Mouse (Mus musculus): ENCODE measurements around the gene Mpp3.

DNA sequence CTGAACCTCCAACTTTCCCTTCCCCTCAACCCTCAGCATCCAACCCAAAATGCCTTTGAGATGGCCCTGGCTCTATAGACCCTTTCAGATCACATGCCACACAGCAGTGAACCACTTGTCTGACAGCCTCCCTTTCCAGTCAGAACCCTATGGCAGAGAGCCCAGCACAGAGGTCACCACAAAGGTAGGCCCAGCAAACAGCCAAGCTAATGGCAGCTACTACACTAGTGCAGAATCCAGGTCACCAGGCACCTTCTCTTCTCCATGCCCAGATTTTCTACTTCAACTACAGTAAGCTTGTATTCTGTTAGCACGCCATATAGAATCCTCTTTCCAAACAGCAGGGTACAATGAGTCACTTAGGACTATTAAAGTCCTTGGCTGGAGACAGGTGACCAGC lies 12.1 kb downstream of the Mpp3 start:
- TF ChIP-seq POLR2A (IDR thresholded peaks at IDR 0.05; ENCODE audit: insufficient read length, low read depth): no peak
- no peak for TF ChIP-seq USF1 (IDR thresholded peaks at IDR 0.05; ENCODE audit: low read depth)
- no peak for TF ChIP-seq CEBPB (IDR thresholded peaks at IDR 0.05; ENCODE audit: insufficient read depth, poor library complexity, severe bottlenecking)
- TF ChIP-seq TCF12 (IDR thresholded peaks at IDR 0.05; ENCODE audit: insufficient read depth, poor library complexity, severe bottlenecking): no peak
- TF ChIP-seq MAX (IDR thresholded peaks at IDR 0.05; ENCODE audit: low read depth): no peak
- no peak for TF ChIP-seq MYOG (IDR thresholded peaks at IDR 0.05; ENCODE audit: control insufficient read depth in 1 of 3, insufficient read depth in 1 of 3, insufficient read length in 2 of 3, low read depth in 2 of 3)
- no peak for TF ChIP-seq POLR2AphosphoS2 (IDR thresholded peaks at IDR 0.05; ENCODE audit: insufficient read length, low read depth)
- TF ChIP-seq E2F4 (IDR thresholded peaks at IDR 0.05; ENCODE audit: insufficient read depth): no peak
- TF ChIP-seq MYOD1 (IDR thresholded peaks at IDR 0.05; ENCODE audit: control insufficient read depth in 1 of 3, insufficient read length in 2 of 3, low read depth in 2 of 3): no peak
